Mouse (Mus musculus) neural tube, embryonic 11.5 days (tissue): ENCODE measurements around the gene Obscn. TPM values are rescaled to one million over a fixed set of nuclear protein-coding genes. Genes with fewer than 3 reads are reported as not detected.
A peak's percentile ranks its signal among the peaks of the same experiment; 100 is the strongest.

Experiments used
- ATAC-seq: fragments of 200-750 bp; cut with Nextera tagmentation; 2 replicates; pipeline ENCODE4 v1.8.0; 2017; ENCODE audit warnings: moderate number of reproducible peaks, mild to moderate bottlenecking, moderate TSS enrichment, moderate library complexity; ENCODE audit not compliant: insufficient read depth, low FRiP score, low TSS enrichment
- DNase-seq: peaks from one replicate; pipeline ENCODE4 v3.0.0-alpha.2; 2015; ENCODE audit warnings: low spot score
- H3K27ac ChIP-seq: fragments of 300-500 bp; sonication (generic); 2 replicates; pipeline ENCODE4 v1.5.1; 2014; ENCODE audit warnings: low read depth, mild to moderate bottlenecking, low read length
- H3K27me3 ChIP-seq: fragments of 300-500 bp; sonication (generic); 2 replicates; pipeline ENCODE4 v1.6.1; 2014; ENCODE audit warnings: mild to moderate bottlenecking, low read length, mixed read lengths; ENCODE audit not compliant: control insufficient read depth, insufficient read depth
- H3K36me3 ChIP-seq: fragments of 300-500 bp; sonication (generic); 2 replicates; pipeline ENCODE4 v1.6.1; 2014; ENCODE audit warnings: mild to moderate bottlenecking, low read length, moderate library complexity, mixed read lengths; ENCODE audit not compliant: control insufficient read depth, insufficient read depth
- H3K4me1 ChIP-seq: fragments of 300-500 bp; sonication (generic); 2 replicates; pipeline ENCODE4 v1.6.1; 2014; ENCODE audit warnings: low read length, mixed read lengths; ENCODE audit not compliant: control insufficient read depth, insufficient read depth
- H3K4me2 ChIP-seq: fragments of 300-500 bp; sonication (generic); 2 replicates; pipeline ENCODE4 v1.6.1; 2014; ENCODE audit warnings: low read depth, mild to moderate bottlenecking, moderate library complexity
- H3K4me3 ChIP-seq: fragments of 300-500 bp; sonication (generic); 2 replicates; pipeline ENCODE4 v1.5.1; 2014; ENCODE audit warnings: low read depth, low read length
- H3K9ac ChIP-seq: fragments of 300-500 bp; sonication (generic); 2 replicates; pipeline ENCODE4 v1.6.1; 2014; ENCODE audit warnings: mild to moderate bottlenecking, low read length
- H3K9me3 ChIP-seq: fragments of 300-500 bp; sonication (generic); 2 replicates; pipeline ENCODE4 v1.6.1; 2016; ENCODE audit warnings: low read length; ENCODE audit not compliant: control insufficient read depth
- WGBS: fragments of 180-500 bp; shearing (Covaris S2); extraction: QIAGEN DNeasy Blood & Tissue Kit; methylation state at CpG from one replicate; pipeline ENCODE4 v1.1.7; 2014; 5-methylcytosine and 5-hydroxymethylcytosine counted together
- polyA plus RNA-seq: library from polyadenylated mRNA; unstranded; fragments of >200 nt; fragmentation: Nextera tagmentation; extraction: Ambion mirVana; gene quantifications from 2 replicates; pipeline ENCODE4 v1.2.1, GENCODE M21; 2014

Gene Obscn
- polyA plus RNA-seq, 1 experiment from 2014 or later: 0.88 TPM

GRCm38 (mm10) chr11:58989166-58989565 lies 147.0 kb downstream of the Obscn start:
- Histone ChIP-seq H3K27me3 (peaks cover 3% of the 10 kb centered on the region; the same call in 1 of the 2 replicates), H3K27ac (no peak overlapping the region), H3K9me3 (no peaks in the 10 kb centered on the region), H3K4me3 (no peak overlapping the region), H3K9ac (no peak overlapping the region), H3K36me3 (peaks cover 6% of the 10 kb centered on the region), H3K4me1 (no peaks in the 10 kb centered on the region), H3K4me2 (no peak overlapping the region)
- ATAC-seq (no peak), DNase-seq (no peak)
- WGBS: 98% methylated on average over 4 of the region's 4 CpGs

- 91% methylated on average over 3 of the region's 3 CpGs for WGBS
- Histone ChIP-seq H3K4me1 (no peaks in the 10 kb centered on the region), H3K9me3 (no peaks in the 10 kb centered on the region), H3K36me3 (peaks cover 11% of the 10 kb centered on the region), H3K4me2 (no peak overlapping the region), H3K4me3 (no peak overlapping the region), H3K9ac (no peak overlapping the region), H3K27ac (no peak overlapping the region), H3K27me3 (no peaks in the 10 kb centered on the region)
- no peak for ATAC-seq
- DNase-seq: no peak
Measured at GRCm38 (mm10) chr11:58985299-58985917, 150.8 kb downstream of the Obscn start.

DNA sequence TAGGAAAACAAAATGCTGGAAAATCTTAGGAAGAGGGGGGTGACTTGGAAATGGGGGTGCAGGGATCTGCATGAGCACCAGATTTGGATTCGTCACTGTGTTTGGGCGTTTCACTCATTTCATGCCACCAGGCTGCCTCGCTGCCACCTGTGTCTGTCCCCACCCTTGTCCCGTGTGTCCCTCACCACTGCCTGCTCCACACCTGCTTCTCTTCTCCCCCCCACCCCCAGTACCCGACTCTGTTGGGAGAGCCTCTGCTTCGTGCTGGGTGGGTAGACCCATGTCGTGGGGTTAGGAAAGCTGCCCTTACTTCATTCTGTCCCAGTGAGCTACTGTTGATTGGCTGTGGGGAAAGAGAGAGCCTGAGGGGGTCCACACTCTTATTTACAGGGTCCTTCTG lies 151.5 kb downstream of the Obscn start:
- H3K4me1 ChIP-seq: peaks cover 5% of the 10 kb centered on the region
- no peaks in the 10 kb centered on the region for H3K9me3 ChIP-seq
- WGBS: 94% methylated on average over 7 of the region's 7 CpGs
- no peak overlapping the region for H3K9ac ChIP-seq
- H3K27ac ChIP-seq: no peak overlapping the region
- no peak overlapping the region for H3K4me3 ChIP-seq
- H3K36me3 ChIP-seq: peaks cover 11% of the 10 kb centered on the region
- ATAC-seq (no peak), DNase-seq (no peak)
- no peaks in the 10 kb centered on the region for H3K27me3 ChIP-seq
- H3K4me2 ChIP-seq: no peak overlapping the region

DNA sequence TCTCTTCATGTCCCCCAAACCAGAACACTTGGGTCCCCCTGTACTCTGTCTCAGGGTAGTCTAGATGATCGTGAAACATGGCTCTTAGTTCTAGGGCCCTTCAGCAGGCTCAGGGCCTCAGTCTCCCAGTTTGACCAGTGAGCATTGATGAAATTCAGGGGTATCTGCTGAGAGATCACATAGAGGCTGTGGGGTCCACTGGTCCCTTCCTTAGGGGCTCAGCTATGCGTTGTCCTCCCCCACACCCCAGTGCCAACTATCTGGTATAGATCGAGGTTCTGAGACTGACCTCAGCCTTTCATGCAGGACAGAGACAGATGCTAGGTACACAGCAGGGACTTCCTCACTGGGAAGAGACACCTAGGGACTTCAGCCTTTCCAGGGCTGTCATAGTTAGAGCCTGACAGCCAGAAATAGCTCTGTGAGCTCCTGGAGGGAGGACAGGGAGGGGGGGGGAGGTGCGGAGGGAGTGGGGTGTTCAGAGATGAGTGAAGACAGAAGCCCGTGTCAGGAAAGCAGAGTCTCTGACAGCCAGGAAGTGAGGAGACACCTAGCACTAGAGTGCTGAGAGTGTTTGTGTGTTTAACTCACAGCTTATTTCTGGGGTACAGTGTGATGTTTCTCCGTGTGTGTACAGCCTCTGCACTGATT lies 152.4 kb downstream of the Obscn start:
- H3K36me3 ChIP-seq: peaks cover 11% of the 10 kb centered on the region
- no peak overlapping the region for H3K27ac ChIP-seq
- no peak overlapping the region for H3K4me3 ChIP-seq
- DNase-seq: no peak
- no peaks in the 10 kb centered on the region for H3K27me3 ChIP-seq
- H3K4me1 ChIP-seq: peaks cover 14% of the 10 kb centered on the region
- H3K9ac ChIP-seq: no peak overlapping the region
- ATAC-seq: no peak
- H3K4me2 ChIP-seq: no peak overlapping the region
- WGBS: 96% methylated on average over 6 of the region's 6 CpGs
- no peaks in the 10 kb centered on the region for H3K9me3 ChIP-seq

DNA sequence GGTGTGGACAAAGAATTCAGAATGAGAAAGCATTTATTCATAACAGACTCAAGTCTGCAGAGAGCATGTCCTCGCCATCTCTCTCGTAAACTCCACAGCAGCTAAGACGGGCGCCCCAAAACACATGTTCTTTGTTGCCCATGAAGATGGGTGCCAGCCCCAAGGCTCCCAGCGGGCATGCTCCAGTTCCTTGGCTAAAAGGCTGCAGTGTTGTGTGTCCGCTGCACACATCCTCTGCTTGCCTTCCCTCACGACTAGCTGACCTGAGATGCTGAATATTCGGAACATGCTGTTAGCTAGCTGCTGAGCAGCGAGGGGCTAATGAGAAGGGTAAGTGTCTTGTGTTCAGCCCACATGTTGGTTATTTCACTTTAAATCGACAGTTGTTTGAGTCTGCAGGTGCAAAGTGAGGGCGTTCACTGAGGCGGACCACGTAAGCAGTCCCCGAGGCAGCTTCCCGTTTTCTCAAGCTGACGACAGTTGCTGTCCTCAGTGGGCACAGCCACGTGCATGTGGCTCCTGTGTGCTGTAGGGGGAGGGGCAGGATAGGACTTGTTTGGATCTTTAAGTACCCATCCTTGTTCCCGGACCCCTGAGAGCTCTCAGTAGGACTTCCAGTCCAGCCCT lies 153.6 kb downstream of the Obscn start:
- DNase-seq (no peak), ATAC-seq (no peak)
- H3K9ac ChIP-seq: no peak overlapping the region
- no peak overlapping the region for H3K4me3 ChIP-seq
- H3K4me1 ChIP-seq: peaks cover 17% of the 10 kb centered on the region
- H3K36me3 ChIP-seq: peaks cover 8% of the 10 kb centered on the region
- H3K27ac ChIP-seq: no peak overlapping the region
- no peak overlapping the region for H3K4me2 ChIP-seq
- H3K9me3 ChIP-seq: no peaks in the 10 kb centered on the region
- 86% methylated on average over 18 of the region's 18 CpGs for WGBS
- H3K27me3 ChIP-seq: no peaks in the 10 kb centered on the region

- no peak overlapping the region for H3K4me3 ChIP-seq
- H3K9me3 ChIP-seq: no peaks in the 10 kb centered on the region
- H3K9ac ChIP-seq: no peak overlapping the region
- peaks cover 8% of the 10 kb centered on the region for H3K36me3 ChIP-seq
- DNase-seq: peak; percentile 49
- no peaks in the 10 kb centered on the region for H3K27me3 ChIP-seq
- H3K27ac ChIP-seq: no peak overlapping the region
- H3K4me1 ChIP-seq: peaks cover 21% of the 10 kb centered on the region
- WGBS: 68% methylated on average over 14 of the region's 14 CpGs
- H3K4me2 ChIP-seq: no peak overlapping the region
- no peak for ATAC-seq
Measured at GRCm38 (mm10) chr11:58981541-58982447, 154.4 kb downstream of the Obscn start.

GRCm38 (mm10) chr11:58980381-58980990 lies 155.7 kb downstream of the Obscn start:
- H3K4me2 ChIP-seq: no peak overlapping the region; the same call in 1 of the 2 replicates
- H3K36me3 ChIP-seq: peaks cover 8% of the 10 kb centered on the region
- no peaks in the 10 kb centered on the region for H3K9me3 ChIP-seq
- H3K27me3 ChIP-seq: no peaks in the 10 kb centered on the region
- DNase-seq: no peak
- H3K9ac ChIP-seq: no peak overlapping the region
- WGBS: 74% methylated on average over 5 of the region's 5 CpGs
- H3K27ac ChIP-seq: no peak overlapping the region
- no peak overlapping the region for H3K4me3 ChIP-seq
- H3K4me1 ChIP-seq: peaks cover 21% of the 10 kb centered on the region
- ATAC-seq: no peak

GRCm38 (mm10) chr11:58979661-58980060 lies 156.5 kb downstream of the Obscn start:
- Histone ChIP-seq H3K9ac (peak overlapping the region; percentile 33; the same call in 1 of the 2 replicates), H3K4me1 (peaks cover 21% of the 10 kb centered on the region), H3K27me3 (no peaks in the 10 kb centered on the region), H3K4me2 (peak overlapping the region; percentile 81), H3K27ac (no peak overlapping the region), H3K36me3 (peaks cover 8% of the 10 kb centered on the region), H3K9me3 (no peaks in the 10 kb centered on the region), H3K4me3 (peak overlapping the region; percentile 96)
- no peak for DNase-seq
- no peak for ATAC-seq
- 87% methylated on average over 7 of the region's 7 CpGs for WGBS
